Mouse (Mus musculus): ENCODE results near the gene Abca14.

Abca14 gene

GRCm38 (mm10) chr7:120203789-120204188 is at the start of gene Abca14:
TSS of gene Abca14 (plus strand) at chr7:120203961.
- DNase-seq, result peak; percentile 62

GRCm38 (mm10) chr7:120156841-120157409 is 46.8 kb upstream of the Abca14 start:
- no peak for DNase-seq

GRCm38 (mm10) chr7:120157575-120158061 is 46.1 kb upstream of the Abca14 start:
- DNase-seq, result no peak

GRCm38 (mm10) chr7:120158121-120158613 is 45.6 kb upstream of the Abca14 start:
- DNase-seq, result no peak

GRCm38 (mm10) chr7:120163581-120164251 is 40.0 kb upstream of the Abca14 start:
- DNase-seq, result no peak

- DNase-seq, result no peak
Measured at GRCm38 (mm10) chr7:120172188-120172700, 31.5 kb upstream of the Abca14 start.

GRCm38 (mm10) chr7:120173603-120174244 is 30.0 kb upstream of the Abca14 start, which contains the start of gene Anks4b:
TSS of gene Anks4b (plus strand) at chr7:120173858.
- DNase-seq, result no peak

GRCm38 (mm10) chr7:120174723-120175504 is 28.8 kb upstream of the Abca14 start:
- no peak for DNase-seq

GRCm38 (mm10) chr7:120177611-120178010 is 26.1 kb upstream of the Abca14 start:
- no peak for DNase-seq

- no peak for DNase-seq
Measured at GRCm38 (mm10) chr7:120178935-120179334, 24.8 kb upstream of the Abca14 start.

GRCm38 (mm10) chr7:120180547-120180946 is 23.2 kb upstream of the Abca14 start:
- no peak for DNase-seq

GRCm38 (mm10) chr7:120181401-120182230 is 22.1 kb upstream of the Abca14 start:
- no peak for DNase-seq

GRCm38 (mm10) chr7:120182891-120183290 is 20.9 kb upstream of the Abca14 start:
- DNase-seq, result no peak

GRCm38 (mm10) chr7:120188946-120189345 is 14.8 kb upstream of the Abca14 start:
- no peak for DNase-seq

- no peak for DNase-seq
Measured at GRCm38 (mm10) chr7:120189369-120190149, 14.2 kb upstream of the Abca14 start.

- DNase-seq, result no peak
Measured at GRCm38 (mm10) chr7:120190150-120190665, 13.6 kb upstream of the Abca14 start.

- DNase-seq, result no peak
Measured at GRCm38 (mm10) chr7:120192207-120192606, 11.6 kb upstream of the Abca14 start.

GRCm38 (mm10) chr7:120192816-120193215 is 10.9 kb upstream of the Abca14 start:
- no peak for DNase-seq

- no peak for DNase-seq
Measured at GRCm38 (mm10) chr7:120195207-120195606, 8.6 kb upstream of the Abca14 start.

- DNase-seq, result no peak
Measured at GRCm38 (mm10) chr7:120201231-120201744, 2.5 kb upstream of the Abca14 start.
